Mouse (Mus musculus) mouse embryonic stem cell (cell line): Measurements from ENCODE around the gene Mef2c.

Source experiments
- in situ Hi-C, 2 experiments: fragments of 300-500 bp; cut with MboI; formaldehyde crosslinking; loops; 1 replicate in 1 of 2; 3 replicates in 1 of 2; pipeline ENCODE4 v1.14.3; 2019 to 2020; ENCODE audit warnings: low sequenced_read_pairs in 2 of 2, low pct_unique_long_range_greater_than_20kb in 1 of 2, mixed read lengths in 1 of 2; ENCODE audit not compliant: unreplicated experiment in 1 of 2

Mef2c gene

DNA sequence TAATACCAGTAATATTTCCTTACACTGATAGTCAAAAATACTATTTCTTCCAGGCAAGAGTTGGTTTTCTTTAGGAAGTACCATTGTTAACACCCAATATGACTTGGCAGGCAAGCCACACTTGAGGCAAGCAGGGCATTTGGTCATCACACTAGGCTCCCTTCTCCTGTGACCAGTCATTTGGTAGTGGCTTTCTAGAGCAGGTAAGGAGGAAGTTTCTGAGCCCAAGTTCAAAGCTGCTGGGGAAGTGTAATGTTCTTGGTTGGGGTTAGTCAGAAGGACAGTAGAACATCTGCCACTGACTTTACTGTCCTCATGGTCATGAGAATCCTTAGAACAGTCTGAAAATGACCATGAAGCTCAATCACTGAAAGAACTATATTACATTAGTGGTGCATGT lies 96.5 kb downstream of the Mef2c start:
- in situ Hi-C loops = no loop called here

DNA sequence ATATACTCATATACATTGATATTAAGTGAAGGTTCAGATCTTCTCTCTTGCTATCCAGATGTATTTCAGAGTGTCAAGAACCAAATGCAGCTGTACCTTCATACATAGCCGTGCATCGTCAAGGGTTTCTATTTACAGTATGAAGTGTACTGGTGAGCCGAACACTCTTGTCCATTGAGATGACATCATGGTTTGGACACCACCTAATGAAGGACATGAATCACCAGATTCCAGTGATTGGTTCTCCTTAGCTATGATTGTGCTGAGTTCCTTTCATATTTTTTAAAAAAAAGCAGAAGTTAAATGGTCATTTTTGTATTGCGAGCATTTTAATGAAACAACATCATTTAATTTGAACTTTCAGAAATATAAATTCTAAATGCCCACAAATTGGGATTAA lies 97.9 kb downstream of the Mef2c start:
- in situ Hi-C loops = no loop called here

GRCm38 (mm10) chr13:83603373-83604265 lies 99.8 kb downstream of the Mef2c start:
- in situ Hi-C loops = no loop called here

GRCm38 (mm10) chr13:83604320-83604719 lies 100.5 kb downstream of the Mef2c start:
- in situ Hi-C loops = no loop called here

DNA sequence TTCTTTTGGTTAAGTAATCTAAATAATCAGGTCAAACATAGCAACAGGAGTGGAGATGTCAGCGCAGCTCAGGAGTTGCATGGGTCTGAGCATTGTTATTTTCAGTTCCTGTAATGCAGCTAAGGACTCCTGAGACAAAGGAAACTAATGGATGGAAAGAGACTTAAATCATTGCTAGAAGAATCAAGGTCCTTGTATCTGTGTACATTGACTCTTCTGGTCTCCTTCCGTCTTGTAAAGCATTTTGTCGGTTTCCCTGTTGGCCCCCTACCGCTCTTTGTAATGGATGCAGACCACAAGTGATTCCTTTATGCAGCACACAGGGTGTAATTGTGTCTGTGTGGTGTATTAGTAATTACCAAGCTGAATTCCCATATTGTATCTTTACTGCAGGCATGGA lies 101.0 kb downstream of the Mef2c start:
- in situ Hi-C loops = no loop called here

GRCm38 (mm10) chr13:83607883-83608581 lies 104.2 kb downstream of the Mef2c start:
- in situ Hi-C loops = no loop called here

DNA sequence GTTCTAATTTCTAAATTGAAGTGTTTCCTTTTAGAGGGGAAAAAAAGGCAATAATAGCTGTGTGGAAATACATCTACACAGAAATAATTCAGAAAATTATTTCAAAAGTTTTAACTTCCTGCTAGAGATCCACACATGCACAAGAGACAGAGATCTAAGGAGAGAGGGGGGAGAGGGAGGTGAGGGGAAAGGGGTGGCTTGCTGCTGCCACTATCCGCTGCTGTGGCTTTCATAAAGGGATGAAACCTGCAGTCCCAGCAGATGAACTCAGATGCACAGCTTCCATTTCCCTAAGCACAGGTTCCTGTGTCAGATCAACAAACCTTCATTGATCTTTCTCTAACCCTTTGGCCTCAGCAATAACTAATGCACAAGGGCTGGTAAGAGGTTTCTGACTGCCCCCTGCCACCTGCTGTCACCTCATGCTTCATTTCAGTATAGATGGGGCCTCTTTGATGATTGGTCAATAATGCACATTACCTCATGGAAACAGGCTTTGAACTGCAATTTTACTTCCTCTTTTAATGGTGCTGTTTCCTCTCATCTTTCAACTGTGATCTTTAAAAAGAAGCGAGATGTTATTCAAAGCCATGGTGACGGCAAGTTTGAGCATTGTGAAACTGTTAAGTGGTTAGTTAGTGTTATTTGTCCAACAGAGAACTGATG lies 105.2 kb downstream of the Mef2c start:
- in situ Hi-C loops = no loop called here

- in situ Hi-C loops = no loop called here
These were observed 105.7 kb downstream of the Mef2c start for GRCm38 (mm10) chr13:83609517-83609878.

DNA sequence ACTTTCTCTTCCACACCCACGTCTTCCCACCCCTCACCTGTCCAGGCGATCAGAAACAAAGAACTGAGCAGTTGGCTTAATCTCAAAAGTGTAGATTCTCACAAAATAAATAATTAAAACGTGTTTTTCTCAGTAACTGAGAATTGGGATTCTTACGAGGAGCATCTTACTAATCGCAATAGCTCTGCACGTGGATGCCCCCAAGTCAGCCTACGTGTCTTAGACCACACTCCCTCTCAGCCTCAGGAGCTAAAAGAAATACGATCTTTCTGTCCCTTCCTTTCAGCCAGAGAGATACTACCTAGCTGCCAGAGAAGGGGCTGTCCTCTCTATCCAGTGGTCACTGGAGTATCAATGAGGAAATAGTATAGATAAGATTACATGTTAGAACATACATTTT lies 106.3 kb downstream of the Mef2c start:
- in situ Hi-C loops = no loop called here

GRCm38 (mm10) chr13:83612195-83612594 lies 108.4 kb downstream of the Mef2c start:
- in situ Hi-C loops = no loop called here

DNA sequence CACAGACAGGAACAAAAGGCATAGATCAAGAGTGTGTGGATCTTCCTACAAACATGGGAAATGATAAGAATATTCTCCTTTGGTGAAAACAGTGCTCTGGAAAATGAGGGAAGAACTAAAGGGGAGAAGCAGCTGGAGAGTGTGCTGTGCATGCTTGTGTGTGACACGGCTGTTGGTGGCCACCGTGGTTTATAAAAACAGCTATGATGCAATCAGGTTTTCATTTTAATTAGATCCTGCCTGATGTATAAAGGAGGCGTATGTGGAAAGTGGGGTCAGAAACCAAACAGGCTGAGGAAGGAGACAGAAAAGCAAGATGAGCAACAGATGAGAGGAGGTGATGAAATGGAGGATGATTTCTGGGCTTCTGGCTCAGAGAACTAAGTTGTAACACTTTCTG lies 112.0 kb downstream of the Mef2c start:
- in situ Hi-C loops = no loop called here

GRCm38 (mm10) chr13:83624651-83625050 lies 120.8 kb downstream of the Mef2c start:
- in situ Hi-C loops = no loop called here

- in situ Hi-C loops = no loop called here
These were observed 123.6 kb downstream of the Mef2c start for GRCm38 (mm10) chr13:83627429-83627828.

- in situ Hi-C loops = no loop called here
These were observed 124.3 kb downstream of the Mef2c start for GRCm38 (mm10) chr13:83628139-83628538.

- in situ Hi-C loops = no loop called here
These were observed 129.3 kb downstream of the Mef2c start for GRCm38 (mm10) chr13:83633155-83633554.

DNA sequence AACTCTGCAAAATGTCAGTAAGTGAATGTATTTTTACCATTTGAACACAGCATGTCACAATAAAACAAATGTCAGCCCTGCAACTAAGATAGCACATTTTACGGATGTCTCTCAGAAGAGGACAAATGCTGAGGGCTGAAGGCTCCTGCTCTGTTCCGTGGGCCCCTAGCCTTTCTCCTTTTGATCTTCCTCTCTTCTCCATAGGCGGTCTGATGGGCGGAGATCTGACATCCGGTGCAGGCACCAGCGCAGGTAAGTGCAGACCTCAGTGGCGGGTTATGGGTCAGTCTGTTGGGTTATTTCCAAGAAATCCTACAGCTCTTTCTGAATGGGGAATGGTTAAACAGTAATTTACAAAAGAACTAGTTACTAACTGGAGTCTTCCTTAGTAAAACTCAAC lies 131.4 kb downstream of the Mef2c start:
- in situ Hi-C loops = no loop called here

- in situ Hi-C loops = no loop called here
These were observed 133.8 kb downstream of the Mef2c start for GRCm38 (mm10) chr13:83637666-83638065.

DNA sequence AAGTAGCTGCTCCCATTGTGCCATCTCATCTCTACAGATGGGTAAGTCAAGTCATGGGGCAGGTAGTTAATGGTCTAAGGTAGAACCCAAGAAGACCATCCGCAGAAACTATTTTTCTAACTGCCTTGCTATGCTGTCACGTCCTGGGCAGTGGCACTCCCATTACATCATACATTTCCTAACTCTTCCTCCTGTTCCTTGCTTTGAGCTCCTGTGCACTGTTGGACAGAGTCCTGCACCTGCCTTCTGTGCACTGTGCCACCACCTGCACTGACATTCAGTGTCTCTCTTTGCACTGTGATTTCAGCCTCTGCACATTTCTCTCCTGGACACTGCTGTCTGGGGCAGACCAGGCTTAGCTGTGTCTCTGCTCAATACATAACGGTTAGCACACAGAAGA lies 134.9 kb downstream of the Mef2c start:
- in situ Hi-C loops = no loop called here

- in situ Hi-C loops = no loop called here
These were observed 145.2 kb downstream of the Mef2c start for GRCm38 (mm10) chr13:83649051-83649450.
